Mouse (Mus musculus) heart, postnatal 36 days (tissue): ENCODE data around the gene Usp21. TPM values are rescaled to one million over a fixed set of nuclear protein-coding genes. Genes with fewer than 3 reads are reported as not detected.
A peak's percentile ranks its signal among the peaks of the same experiment; 100 is the strongest.

Experiments
- DNase-seq, 2 experiments: peaks; one replicate each; pipeline ENCODE4 v3.0.0; 2021 to 2022
- intact Hi-C: fragments of 180-260 bp; cut with DNase I; formaldehyde crosslinking; loops from one replicate; pipeline ENCODE4 v1.15.1; 2025
- total RNA-seq, 2 experiments: library from RNA; stranded (reverse); gene quantifications; 2 replicates each; pipeline ENCODE4 v1.2.3; 2021

The Usp21 gene
- total RNA-seq, 2 experiments from 2014 or later = 22.1 to 22.3 TPM

DNA sequence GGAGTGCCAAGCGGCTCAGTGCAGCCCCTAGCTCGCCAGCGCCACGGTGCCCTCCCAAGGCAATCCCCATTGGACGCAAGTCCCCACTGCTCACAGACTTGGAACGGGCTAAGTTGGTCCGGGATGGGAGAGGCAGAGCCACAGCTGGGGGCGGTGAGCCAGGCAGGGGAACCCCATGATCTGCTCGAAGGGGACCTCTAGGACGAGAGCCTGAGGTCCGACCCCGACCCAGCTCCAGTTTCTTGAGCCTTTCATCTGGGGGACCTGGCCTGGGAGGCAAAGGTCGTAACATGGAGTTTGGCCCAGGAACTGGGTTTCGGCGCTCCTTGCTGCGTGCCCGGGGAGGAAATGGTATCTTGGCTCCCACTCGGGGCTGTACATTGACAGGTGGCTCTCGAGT lies 1.3 kb downstream of the Usp21 start:
- intact Hi-C loops = loop anchor here (2.0 kb wide), 1 partner anchor 64 kb away; the partner anchor contains the start of gene Tomm40l
- no peak for DNase-seq

DNA sequence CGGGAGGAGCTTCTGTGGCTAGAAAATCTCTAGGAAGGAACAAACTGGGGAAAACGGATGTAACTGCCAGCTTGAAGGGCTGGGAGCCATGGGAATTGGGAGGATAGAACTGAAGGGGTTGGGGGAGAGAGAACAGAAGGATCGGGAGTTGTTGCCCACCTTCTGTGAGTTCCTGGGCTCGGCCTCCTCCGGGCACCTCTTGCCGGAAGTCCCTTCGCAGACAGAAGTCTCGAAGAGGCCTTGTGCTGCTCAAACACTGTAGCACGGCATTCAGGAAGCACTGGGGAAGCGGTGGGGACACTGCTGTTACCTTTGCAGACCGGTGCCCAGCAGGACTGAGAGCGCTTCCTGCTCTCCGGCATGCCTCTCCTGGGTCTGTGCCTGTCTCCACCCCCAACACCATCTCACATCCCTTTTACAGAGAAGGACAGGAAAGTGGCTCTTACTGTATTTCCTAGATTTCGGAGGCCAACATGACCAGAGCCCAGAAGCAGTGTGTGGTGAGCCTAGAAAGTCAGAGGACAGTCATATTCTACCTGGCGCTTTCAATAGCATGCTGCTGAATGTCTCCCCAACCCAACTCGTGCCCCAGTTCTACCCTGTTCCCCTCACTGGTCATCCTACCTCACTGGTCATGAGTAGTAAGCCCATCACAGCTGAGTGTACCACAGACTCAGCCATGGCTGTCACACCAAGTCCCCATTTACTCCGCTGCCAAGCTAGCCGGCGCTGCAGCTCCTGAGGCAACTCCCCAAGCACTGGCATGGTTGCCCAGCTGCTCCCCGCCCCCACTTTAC lies 2.5 kb downstream of the Usp21 start:
- no peak for DNase-seq
- intact Hi-C loops = no loop called here

DNA sequence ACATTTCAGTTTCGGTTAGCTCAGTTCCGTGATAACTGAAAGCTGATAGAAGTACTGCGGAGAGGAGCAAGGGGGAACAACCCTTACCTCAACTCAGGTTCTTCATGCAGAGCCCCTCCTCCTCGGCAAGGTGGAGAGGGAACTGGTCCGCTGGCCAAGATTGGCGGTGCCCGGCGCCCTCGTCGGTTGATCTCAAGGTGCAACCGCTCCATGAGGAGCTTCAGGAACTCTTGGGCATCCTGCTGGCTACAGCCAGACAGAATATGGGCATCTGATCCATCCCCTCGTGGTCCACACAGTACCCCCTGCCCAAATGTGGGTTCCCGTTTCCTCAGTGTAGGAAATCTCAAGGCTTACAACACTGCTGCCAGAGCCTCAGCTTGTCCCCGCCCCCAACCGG lies 3.3 kb downstream of the Usp21 start:
- DNase-seq = peak in 1 of 2 experiments; percentile 2
- intact Hi-C loops = loop anchor here (5.0 kb wide), 1 partner anchor 167 kb away; no protein-coding TSS in a partner anchor

DNA sequence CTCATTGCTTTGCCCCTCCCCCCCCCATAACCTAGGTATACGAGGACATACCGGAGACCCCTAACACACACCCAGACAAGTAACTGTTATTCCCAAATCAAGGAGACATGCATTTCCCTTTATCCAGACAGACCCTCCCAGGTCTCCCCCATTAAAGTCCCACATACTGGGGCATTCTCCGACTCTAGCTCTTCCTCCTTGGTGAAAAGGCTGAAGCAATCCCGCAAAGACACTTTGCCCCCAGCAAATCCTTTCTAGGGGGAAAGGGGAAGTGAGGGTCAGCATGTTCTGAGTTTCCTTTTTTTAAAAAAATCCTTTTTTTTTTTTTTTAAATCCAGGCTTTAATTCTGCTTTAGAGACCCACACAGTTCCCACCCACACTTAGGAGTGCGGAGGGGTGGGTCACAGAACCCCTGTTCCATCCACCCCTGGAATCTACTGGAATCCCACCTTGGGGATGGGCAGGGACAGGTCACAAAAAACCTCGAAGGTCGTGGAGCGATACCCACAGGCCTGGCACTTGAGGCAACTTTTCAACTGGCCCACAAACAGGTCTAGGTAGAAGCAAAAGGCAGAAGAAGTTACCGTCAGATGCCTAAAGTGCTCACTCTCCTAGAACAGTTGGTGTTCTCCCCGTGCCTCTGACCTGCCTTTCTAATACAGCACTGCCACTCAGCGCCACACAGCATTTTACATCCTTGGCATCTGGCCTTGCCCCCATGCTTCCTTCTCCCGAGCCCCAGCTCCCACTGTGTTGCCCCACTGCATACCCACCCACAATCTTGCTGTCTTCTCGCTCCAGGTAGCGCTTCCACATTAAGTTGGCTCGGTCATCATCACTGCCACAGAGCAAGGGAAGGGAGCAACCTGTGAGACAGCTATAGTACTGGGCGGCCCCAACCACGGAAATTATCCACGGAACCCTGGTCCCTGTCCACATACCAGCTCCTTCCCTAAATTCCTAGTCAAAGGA lies 4.3 kb downstream of the Usp21 start:
- intact Hi-C loops = loop anchor here (5.0 kb wide), 1 partner anchor 166 kb away; no protein-coding TSS in a partner anchor
- DNase-seq = peak in 1 of 2 experiments; percentile 2

DNA sequence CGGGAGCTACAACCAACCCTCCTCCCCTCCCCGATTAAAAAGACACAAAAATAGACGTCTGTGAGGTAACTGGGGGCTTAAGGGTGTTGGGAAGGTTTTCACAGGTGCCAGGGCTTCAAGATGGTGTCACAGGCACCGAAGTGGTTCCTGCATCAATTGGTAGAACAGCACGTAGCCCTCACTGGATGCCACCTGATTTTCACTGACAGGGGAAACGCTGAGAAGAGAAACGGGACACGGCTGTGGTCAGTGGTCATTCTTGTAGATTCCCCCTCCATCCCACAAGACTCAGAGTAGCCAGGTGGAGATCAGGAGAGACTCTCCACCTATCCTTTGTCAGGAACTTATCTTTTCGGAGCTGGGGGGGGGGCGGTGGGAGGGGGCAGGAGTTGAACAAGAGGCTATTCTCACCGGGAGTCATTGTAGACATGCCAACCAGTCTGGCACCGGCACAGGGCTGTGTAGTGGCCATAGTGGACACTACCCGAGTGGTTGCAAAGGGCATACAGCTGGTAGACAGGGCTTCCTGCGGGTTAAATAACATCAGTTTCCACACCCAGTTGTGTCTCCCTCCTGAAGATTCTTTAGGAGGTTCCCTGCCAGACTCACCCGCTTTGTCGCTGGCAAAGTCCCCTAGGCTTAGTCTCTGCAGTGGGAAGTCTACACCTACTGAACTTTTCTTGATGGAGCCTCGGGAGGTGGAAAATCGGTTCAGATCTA lies 5.5 kb downstream of the Usp21 start:
- DNase-seq = peak in 1 of 2 experiments; percentile 8
- intact Hi-C loops = loop anchor here (5.0 kb wide), 1 partner anchor 165 kb away; no protein-coding TSS in a partner anchor

DNA sequence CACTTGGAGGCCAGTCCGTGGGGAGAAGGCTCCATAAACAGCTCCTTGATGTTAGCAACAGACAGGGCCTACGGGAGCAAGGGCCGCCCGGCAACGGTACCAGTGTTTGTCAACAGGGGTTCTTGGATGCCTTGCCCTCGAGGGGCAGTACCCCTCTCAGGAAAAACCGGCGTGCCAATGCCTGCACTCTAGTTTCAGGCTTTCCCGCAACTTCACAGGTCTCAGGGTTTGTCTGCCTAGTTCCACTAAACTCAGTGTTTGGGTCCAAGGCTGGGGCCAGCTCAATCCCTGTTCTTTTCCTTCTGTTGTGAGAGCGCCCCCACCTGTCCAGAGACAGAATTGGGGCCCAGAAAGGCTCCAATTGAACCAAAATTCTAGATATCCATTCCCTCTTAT lies 6.3 kb downstream of the Usp21 start:
- peak in 1 of 2 experiments; percentile 89 for DNase-seq
- intact Hi-C loops = loop anchor here (5.0 kb wide), 1 partner anchor 164 kb away; no protein-coding TSS in a partner anchor

DNA sequence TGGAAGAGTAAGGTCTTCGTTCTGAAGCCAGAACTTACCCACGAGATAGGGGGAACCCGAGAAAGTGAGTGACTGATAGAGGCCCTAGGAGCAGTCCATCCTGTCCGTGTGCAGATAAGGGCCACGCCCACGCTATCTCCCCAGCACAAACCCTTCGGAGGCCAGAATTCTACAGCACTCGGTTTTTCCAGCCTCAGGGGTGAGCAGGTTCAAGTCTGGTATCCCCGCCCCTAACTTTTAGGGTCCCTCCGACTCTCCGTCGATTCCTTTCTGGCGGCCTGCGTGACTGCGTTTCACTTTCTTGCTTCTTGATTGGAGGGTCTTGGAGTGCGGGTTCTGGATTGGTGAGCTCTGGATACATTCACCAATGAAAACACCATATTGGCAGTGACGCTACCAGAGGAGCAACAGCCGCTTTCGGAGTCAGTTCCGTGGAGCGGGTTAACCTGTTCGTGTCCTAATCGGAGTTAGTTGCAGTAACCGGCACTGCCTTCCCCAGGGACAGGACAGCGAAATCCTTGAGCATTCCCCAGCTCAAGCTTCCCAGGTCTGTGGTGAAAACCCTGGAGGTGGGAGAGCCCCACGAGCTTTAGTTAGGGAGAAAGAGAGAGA lies 6.8 kb downstream of the Usp21 start, which contains the start of gene Ppox:
Ppox (minus strand) TSS at position 271 of the 612 bp plus-strand sequence.
- intact Hi-C loops = loop anchor here (5.0 kb wide), 1 partner anchor 164 kb away; no protein-coding TSS in a partner anchor
- peak; percentile 84 to 93 for DNase-seq

DNA sequence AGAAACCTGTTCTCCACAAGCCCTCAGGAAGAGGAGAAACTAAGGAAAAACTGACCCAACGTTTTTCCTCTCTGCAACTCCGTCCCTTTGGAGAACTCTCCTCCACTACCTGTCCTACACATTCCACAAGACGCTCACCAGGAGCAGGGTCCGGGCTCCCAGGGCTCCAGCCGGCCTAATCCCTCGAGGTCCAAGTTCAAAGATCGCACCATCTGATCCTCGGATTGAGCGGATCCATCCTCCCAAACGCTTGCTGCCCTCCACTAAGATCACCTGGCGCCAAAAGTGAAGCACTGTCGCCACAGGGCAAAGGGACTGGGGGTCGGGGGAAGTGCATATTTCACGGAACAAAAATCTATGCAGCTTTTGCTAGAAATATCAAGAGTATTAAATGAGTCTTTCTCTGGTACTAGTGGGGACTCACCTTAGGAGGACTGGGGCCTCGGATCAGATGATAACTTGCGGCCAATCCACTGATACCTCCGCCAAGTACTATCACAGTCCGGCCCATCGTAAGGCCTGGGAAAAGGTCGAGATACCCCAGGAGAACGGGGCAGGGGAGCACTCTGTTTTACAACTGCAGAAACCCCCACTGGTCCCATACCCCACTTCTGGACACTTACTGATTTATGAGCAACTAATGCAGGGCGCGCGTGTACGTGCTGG lies 7.4 kb downstream of the Usp21 start:
- DNase-seq = peak in 1 of 2 experiments; percentile 7
- intact Hi-C loops = loop anchor here (5.0 kb wide), 1 partner anchor 163 kb away; no protein-coding TSS in a partner anchor

DNA sequence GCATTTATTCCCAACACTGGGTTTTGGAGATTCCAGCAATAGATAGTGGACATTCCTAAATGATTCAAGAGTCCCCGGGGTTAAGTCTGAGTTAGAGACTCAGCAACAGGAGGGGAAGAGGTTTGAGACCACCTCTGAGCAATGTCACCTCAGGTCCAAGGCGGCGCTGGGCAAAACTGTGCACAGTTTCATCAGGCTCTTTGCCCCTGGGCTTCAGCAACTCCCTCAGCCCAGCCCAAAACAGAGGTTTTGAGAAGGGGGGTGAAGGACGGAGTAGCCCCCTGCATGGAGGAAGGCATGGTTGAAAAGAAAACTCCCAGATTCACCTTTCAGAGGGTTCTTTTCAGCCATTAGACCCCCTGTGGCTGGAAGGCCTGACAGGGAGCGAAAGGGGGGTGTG lies 8.1 kb downstream of the Usp21 start:
- DNase-seq = no peak
- intact Hi-C loops = loop anchor here (5.0 kb wide), 1 partner anchor 162 kb away; no protein-coding TSS in a partner anchor

DNA sequence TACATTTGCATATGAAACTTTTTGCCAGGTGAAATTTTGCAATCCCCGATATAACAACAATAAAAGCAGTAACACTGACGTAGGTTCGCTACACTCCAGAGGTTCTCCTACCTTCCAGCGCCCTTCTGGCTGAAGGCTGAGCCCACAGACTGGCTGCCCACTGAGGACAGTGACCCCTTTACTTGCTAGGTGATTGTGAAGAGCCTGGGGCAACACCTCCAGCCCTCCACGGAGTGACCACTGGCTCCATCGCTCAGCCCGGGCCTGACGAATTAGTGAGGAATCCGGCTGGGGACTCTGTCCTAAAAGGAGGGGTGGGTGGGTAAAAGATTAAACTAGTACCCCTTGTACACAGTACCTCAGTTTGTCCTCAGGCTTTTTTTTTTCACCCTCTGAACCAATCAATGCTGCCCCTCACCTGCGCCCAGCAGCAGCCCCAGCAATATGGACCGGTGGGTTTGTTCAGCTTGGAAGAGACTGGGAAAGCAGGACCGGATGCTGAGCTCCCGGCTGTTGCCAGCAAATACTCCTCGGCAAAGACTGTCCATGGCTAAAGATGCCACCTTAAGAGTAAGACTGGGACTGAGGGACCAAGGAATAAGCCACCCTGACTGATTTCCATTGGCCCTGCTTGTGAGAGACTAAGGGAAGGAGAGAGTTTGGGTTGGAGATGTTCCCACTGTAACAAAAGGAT lies 8.6 kb downstream of the Usp21 start:
- DNase-seq = peak in 1 of 2 experiments; percentile 0
- intact Hi-C loops = no loop called here

DNA sequence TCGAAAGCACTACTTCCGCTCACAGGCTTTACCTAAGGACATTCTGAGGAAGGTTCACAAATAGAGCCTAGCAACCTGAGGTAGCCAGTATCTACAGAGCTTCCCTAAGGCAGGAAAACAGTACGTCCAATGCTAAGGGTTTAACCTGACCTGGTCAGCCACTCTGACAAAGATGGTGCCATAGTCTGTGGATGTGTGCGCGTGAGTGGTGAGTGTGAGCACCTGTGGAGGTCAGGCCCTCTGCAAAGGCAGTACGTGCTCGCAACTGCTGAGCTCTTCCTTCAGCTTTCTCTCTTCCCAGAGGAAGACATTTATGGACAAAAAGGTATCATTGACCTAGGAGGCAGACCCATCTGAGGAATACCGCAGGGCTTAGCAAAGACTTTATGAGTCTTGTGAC lies 9.4 kb downstream of the Usp21 start:
- no peak for DNase-seq

DNA sequence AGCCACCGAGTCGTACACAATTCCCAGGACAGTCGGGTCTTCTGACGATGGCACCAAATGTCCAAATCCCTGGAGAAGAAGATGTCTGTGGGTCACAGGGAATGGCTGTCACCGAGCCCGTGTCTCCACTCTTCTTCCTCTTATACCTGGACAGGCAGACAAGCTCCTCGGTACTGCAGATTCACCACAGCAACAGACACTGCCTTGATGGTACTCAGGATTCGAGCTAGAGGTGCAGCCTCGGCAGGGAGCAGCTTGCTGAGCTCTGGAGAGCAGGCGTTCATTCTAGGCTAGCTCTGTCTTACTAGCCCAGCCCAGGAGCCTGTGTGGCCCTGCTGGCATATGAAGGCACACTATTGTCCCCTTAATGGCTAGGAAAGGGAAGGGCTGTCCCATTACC lies 10.1 kb downstream of the Usp21 start:
- no peak for DNase-seq
- intact Hi-C loops = no loop called here

More for the DNA sequence above, 9.4 kb downstream of the Usp21 start:
- intact Hi-C loops = no loop called here

DNA sequence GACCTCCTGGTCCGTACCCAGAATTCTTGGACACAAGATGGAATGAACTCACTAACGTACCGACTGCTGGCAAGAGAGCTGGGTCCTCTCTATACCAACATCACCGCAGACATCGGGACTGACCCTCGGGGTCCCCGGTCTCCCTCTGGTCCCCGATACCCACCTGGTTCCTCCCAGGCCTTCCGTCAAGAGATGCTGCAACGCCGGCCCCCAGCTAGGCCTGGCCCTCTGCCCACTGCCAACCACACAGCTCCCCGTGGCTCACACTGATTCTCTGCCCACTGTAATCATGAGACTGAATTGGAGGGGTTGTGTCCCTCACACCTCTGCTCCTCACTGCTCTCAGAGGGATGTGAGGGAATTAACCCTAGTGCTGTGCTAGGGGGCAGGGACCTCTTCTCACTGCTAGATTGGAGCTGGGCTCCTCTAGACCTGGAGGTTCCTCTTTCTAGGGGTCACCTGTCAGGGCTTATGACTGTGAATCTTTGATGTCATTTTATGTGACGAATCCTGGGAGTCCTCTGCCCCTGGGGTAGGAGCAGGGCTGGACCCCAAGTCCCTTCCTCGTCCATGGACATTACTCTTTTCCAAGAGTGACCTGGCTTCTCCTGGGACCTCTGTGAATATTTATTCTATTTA lies 11.6 kb downstream of the Usp21 start:
- DNase-seq = no peak
- intact Hi-C loops = no loop called here

DNA sequence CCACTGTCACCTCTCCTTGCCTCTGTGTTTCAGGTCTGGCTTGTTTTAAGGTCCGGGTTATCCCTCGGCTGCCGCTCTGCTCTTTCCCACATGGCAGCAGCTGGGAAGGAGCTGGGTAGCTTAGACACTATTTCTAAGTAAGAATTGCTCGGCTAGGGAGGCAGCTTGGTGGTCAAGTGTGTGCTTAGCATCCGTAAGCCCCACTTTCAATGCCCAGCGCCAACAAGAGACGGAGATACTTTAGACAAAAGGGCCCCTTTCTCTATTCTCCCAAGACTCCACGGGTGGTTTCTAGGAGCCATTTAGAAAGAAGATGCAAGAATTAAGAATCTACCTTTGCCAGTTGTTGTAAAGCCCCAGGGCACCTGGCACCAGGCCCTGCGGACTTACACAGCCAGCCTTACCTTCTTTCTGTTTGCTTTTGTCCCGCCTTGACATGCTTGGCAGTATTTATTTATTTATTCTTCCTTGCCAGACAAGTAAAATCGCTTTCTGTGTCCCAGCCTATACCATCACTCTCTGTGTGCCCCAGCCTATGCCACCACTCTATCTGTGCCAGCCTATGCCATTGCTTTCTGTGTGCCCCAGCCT lies 12.6 kb downstream of the Usp21 start:
- intact Hi-C loops = no loop called here
- DNase-seq = no peak

DNA sequence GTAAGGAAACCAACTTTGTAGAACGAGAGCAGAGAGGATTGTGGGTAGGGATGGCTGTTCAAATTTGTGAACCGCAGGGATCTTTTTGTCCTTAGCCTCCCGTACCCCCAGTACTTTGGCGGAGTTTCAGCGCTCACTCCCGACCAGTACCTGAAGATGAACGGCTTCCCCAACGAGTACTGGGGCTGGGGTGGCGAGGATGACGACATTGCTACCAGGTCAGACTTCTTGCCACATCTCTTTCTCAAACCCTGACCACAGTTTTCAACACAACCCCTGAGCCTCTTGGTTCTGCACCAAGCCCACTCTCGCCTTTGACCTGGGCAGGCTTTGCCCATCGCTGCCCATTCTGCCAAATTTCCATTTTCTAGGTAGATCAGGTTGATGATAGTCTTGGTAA lies 13.6 kb downstream of the Usp21 start:
- DNase-seq = no peak
- intact Hi-C loops = no loop called here

DNA sequence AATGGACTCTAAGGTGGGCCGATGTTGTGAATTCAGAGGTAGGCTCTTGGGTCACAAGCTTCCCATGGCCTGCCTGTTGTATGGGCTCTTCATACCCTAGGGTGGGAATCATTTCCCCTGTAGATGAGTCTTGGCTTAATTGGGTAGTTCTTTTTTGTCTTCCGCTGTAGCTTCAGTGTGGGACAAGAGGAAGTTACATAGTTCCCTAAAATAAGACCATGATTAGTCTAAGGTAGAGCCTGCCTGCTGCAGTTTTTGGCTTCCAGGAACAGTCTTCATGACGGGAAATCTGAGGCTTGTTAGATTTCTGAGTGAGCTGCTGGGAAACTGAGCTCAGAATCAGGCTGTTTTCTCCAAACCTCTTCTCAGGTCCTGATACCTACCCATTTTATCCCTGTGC lies 15.7 kb downstream of the Usp21 start:
- intact Hi-C loops = no loop called here
- no peak for DNase-seq

DNA sequence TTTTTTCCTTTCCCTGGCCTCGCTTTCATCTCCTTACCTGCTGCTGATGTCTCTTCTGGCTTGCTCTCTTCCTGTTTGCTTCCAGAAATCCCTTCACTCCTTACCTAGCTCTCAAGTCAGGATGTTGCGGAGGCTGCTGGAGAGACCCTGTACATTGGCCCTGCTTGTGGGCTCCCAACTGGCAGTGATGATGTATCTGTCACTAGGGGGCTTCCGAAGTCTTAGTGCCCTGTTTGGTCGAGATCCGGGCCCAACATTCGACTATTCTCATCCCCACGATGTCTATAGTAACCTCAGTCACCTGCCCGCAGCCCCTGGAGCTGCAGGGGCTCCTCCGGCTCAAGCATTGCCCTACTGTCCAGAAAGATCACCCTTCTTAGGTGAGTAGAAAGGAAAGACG lies 16.2 kb downstream of the Usp21 start:
- intact Hi-C loops = loop anchor here (2.0 kb wide), 1 partner anchor 25 kb away; no protein-coding TSS in a partner anchor
- no peak for DNase-seq

DNA sequence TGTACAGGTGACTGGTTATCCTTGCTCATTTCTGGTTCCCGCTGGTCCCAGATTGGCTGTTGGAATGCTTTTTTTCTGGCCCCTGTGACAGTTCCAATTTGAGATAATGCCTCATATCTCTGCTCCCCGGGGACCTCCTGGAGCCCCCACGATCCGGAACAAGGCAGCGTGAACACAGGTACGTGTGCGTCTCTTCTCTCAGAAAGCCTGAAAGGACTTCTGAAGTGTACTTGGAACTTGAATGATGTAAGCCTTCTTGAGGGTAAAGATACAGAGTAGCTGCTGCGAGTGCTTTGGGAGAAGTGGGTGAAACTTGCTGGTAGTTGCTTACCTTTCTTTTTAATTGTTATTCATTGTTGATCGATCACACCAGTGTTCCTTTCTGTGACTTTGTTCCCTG lies 16.6 kb downstream of the Usp21 start:
- no peak for DNase-seq
- intact Hi-C loops = loop anchor here (2.0 kb wide), 1 partner anchor 24 kb away; no protein-coding TSS in a partner anchor
